Mouse (Mus musculus) kidney, adult 2 months (tissue): ENCODE measurements around the gene Mri1. TPM values are rescaled to one million over a fixed set of nuclear protein-coding genes. Genes with fewer than 3 reads are reported as not detected.

Experiments used
- DNase-seq: peaks from one replicate; pipeline ENCODE4 v3.0.0; 2021
- H3K27ac ChIP-seq: fragments of 200-500 bp; 2 replicates; pipeline ENCODE4 v1.5.1; 2012; ENCODE audit warnings: low read depth, low read length, control low read depth, inconsistent platforms; ENCODE audit not compliant: insufficient read depth
- H3K27me3 ChIP-seq: fragments of 200-500 bp; replicated peaks from 2 replicates; pipeline ENCODE4 v1.6.1; 2012; ENCODE audit warnings: mild to moderate bottlenecking, moderate library complexity, low read length, inconsistent platforms; ENCODE audit not compliant: control insufficient read depth, insufficient read depth
- H3K36me3 ChIP-seq: fragments of 200-500 bp; 2 replicates; pipeline ENCODE4 v1.6.1; 2012; ENCODE audit warnings: mild to moderate bottlenecking, moderate library complexity, low read length, inconsistent platforms; ENCODE audit not compliant: control insufficient read depth, insufficient read depth
- H3K4me1 ChIP-seq: fragments of 200-500 bp; 2 replicates; pipeline ENCODE4 v1.6.1; 2011; ENCODE audit warnings: low read length; ENCODE audit not compliant: control insufficient read depth, insufficient read depth
- H3K4me3 ChIP-seq: fragments of 200-500 bp; 2 replicates; pipeline ENCODE4 v1.5.1; 2011; ENCODE audit warnings: mild to moderate bottlenecking, low read depth, low read length, control low read depth; ENCODE audit not compliant: insufficient read depth
- CTCF ChIP-seq: fragments of 200-500 bp; conservative IDR thresholded peaks from 2 replicates; pipeline ENCODE4 v1.5.1; 2011; ENCODE audit warnings: low read depth, mild to moderate bottlenecking, control low read depth, low read length, moderate library complexity, mixed read lengths; ENCODE audit not compliant: insufficient read depth, insufficient read length
- POLR2A ChIP-seq: fragments of 200-500 bp; IDR thresholded peaks from one replicate; pipeline ENCODE4 v1.6.1; 2011; ENCODE audit warnings: low read depth, low read length, control low read depth
- WGBS: fragments of 180-500 bp; shearing (Covaris S2); methylation state at CpG from one replicate; pipeline ENCODE4 v1.1.7; 2018; 5-methylcytosine and 5-hydroxymethylcytosine counted together
- polyA plus RNA-seq: library from polyadenylated mRNA; depleted of rRNA; stranded (reverse); fragments of >200 nt; gene quantifications from 2 replicates; pipeline ENCODE4 v1.2.3, GENCODE M21; 2012

Mri1 gene
- polyA plus RNA-seq, 1 experiment: 39.3 TPM

- peak overlapping the region; percentile 90 for H3K4me3 ChIP-seq
- no peak for TF ChIP-seq CTCF
- no peak for TF ChIP-seq POLR2A
- under 1% methylated on average over 27 of the region's 30 CpGs for WGBS
- no peak for DNase-seq
- no peak overlapping the region for H3K27ac ChIP-seq
- H3K36me3 ChIP-seq: no peaks in the 10 kb centered on the region
- peaks cover 8% of the 10 kb centered on the region; the same call in 1 of the 2 replicates for H3K4me1 ChIP-seq
- H3K27me3 ChIP-seq: no peaks in the 10 kb centered on the region
These were observed 20.6 kb downstream of the Mri1 start for GRCm38 (mm10) chr8:84236410-84236997.

GRCm38 (mm10) chr8:84235746-84236409 lies 21.2 kb downstream of the Mri1 start:
- DNase-seq: peak; percentile 29
- peak overlapping the region; percentile 90 for H3K4me3 ChIP-seq
- H3K27me3 ChIP-seq: no peaks in the 10 kb centered on the region
- WGBS: 4% methylated on average over 10 of the region's 10 CpGs
- H3K36me3 ChIP-seq: no peaks in the 10 kb centered on the region
- TF ChIP-seq CTCF (no peak), POLR2A (no peak)
- H3K4me1 ChIP-seq: peaks cover 8% of the 10 kb centered on the region; the same call in 1 of the 2 replicates
- H3K27ac ChIP-seq: no peak overlapping the region

GRCm38 (mm10) chr8:84233055-84233454 lies 24.1 kb downstream of the Mri1 start:
- WGBS: 85% methylated on average over 2 of the region's 2 CpGs
- no peak overlapping the region for H3K27ac ChIP-seq
- TF ChIP-seq POLR2A: no peak
- H3K36me3 ChIP-seq: no peaks in the 10 kb centered on the region
- no peaks in the 10 kb centered on the region for H3K27me3 ChIP-seq
- no peak for DNase-seq
- no peak overlapping the region for H3K4me3 ChIP-seq
- peaks cover 8% of the 10 kb centered on the region; the same call in 1 of the 2 replicates for H3K4me1 ChIP-seq

- peak; percentile 24; the same call in 1 of the 2 replicates for TF ChIP-seq CTCF
- TF ChIP-seq POLR2A: no peak
- Histone ChIP-seq H3K36me3 (no peaks in the 10 kb centered on the region), H3K4me3 (no peak overlapping the region), H3K27ac (no peak overlapping the region), H3K27me3 (no peaks in the 10 kb centered on the region), H3K4me1 (peaks cover 4% of the 10 kb centered on the region; the same call in 1 of the 2 replicates)
- WGBS: 79% methylated on average over 17 of the region's 17 CpGs
- no peak for DNase-seq
These were observed 26.4 kb downstream of the Mri1 start for GRCm38 (mm10) chr8:84230735-84231134.

GRCm38 (mm10) chr8:84223322-84224029 lies 33.6 kb downstream of the Mri1 start:
- H3K36me3 ChIP-seq: no peaks in the 10 kb centered on the region

GRCm38 (mm10) chr8:84222566-84223165 lies 34.5 kb downstream of the Mri1 start:
- 65% methylated on average over 9 of the region's 9 CpGs for WGBS
- Histone ChIP-seq H3K4me1 (no peaks in the 10 kb centered on the region), H3K36me3 (no peaks in the 10 kb centered on the region), H3K27me3 (no peaks in the 10 kb centered on the region), H3K27ac (no peak overlapping the region), H3K4me3 (no peak overlapping the region)
- no peak for TF ChIP-seq POLR2A
- TF ChIP-seq CTCF: no peak
- DNase-seq: no peak

More at GRCm38 (mm10) chr8:84223322-84224029, 33.6 kb downstream of the Mri1 start:
- H3K4me3 ChIP-seq: no peak overlapping the region
- no peaks in the 10 kb centered on the region for H3K4me1 ChIP-seq
- H3K27me3 ChIP-seq: no peaks in the 10 kb centered on the region
- no peak for DNase-seq
- WGBS: 92% methylated on average over 21 of the region's 21 CpGs
- TF ChIP-seq CTCF: no peak
- no peak for TF ChIP-seq POLR2A
- H3K27ac ChIP-seq: no peak overlapping the region

GRCm38 (mm10) chr8:84220105-84220504 lies 37.0 kb downstream of the Mri1 start:
- H3K27me3 ChIP-seq: no peaks in the 10 kb centered on the region
- H3K36me3 ChIP-seq: peaks cover 1% of the 10 kb centered on the region; the same call in 1 of the 2 replicates
- no peak for TF ChIP-seq POLR2A
- TF ChIP-seq CTCF: no peak
- WGBS: 83% methylated on average over 7 of the region's 7 CpGs
- H3K4me3 ChIP-seq: no peak overlapping the region
- DNase-seq: no peak
- H3K4me1 ChIP-seq: no peaks in the 10 kb centered on the region
- no peak overlapping the region for H3K27ac ChIP-seq
